Mouse (Mus musculus) layer of hippocampus, adult 9-11 months (tissue): ENCODE measurements at regions not wholly inside any gene's neighbourhood (a gene's known extent, or its start where the extent isn't known, plus 50 kb on each side); places are given as distances from the start of the nearest gene placed in this dataset.
"Not testable (repeated sequence)": the region's sequence is repeated elsewhere in the genome, so short reads cannot be mapped to it uniquely, and the experiment has no call there.

Experiments
- DNase-seq: peaks from one replicate; pipeline ENCODE4 v3.0.0; 2022

- DNase-seq: no peak
Observed at GRCm38 (mm10) chr1:65509003-65509402, 227.1 kb downstream of the Pth2r start.

- no peak for DNase-seq
Observed at GRCm38 (mm10) chr1:65535674-65536073, 253.8 kb downstream of the Pth2r start.

- DNase-seq: no peak
Observed at GRCm38 (mm10) chr1:65538509-65538908, 256.7 kb downstream of the Pth2r start.

- no peak for DNase-seq
Observed at GRCm38 (mm10) chr1:65544219-65544864, 262.5 kb downstream of the Pth2r start.

GRCm38 (mm10) chr1:65545336-65546060 is 263.6 kb downstream of the Pth2r start:
- DNase-seq: no peak

GRCm38 (mm10) chr1:65548830-65549229 is 267.0 kb downstream of the Pth2r start:
- DNase-seq: peak; percentile 21

GRCm38 (mm10) chr1:65587402-65587801 is 305.5 kb downstream of the Pth2r start:
- DNase-seq: no peak

GRCm38 (mm10) chr1:65635315-65635714 is 291.0 kb upstream of the Crygf start:
- DNase-seq: no peak

- DNase-seq: no peak
Observed at GRCm38 (mm10) chr1:65654460-65654859, 271.9 kb upstream of the Crygf start.

- no peak for DNase-seq
Observed at GRCm38 (mm10) chr1:65681960-65682359, 244.4 kb upstream of the Crygf start.

- peak; percentile 6 for DNase-seq
Observed at GRCm38 (mm10) chr1:65687322-65687721, 239.0 kb upstream of the Crygf start.

- DNase-seq: no peak
Observed at GRCm38 (mm10) chr1:65730262-65730661, 196.1 kb upstream of the Crygf start.

GRCm38 (mm10) chr1:65757951-65758350 is 168.4 kb upstream of the Crygf start:
- DNase-seq: no peak

GRCm38 (mm10) chr1:65761141-65761540 is 165.2 kb upstream of the Crygf start:
- DNase-seq: no peak

- DNase-seq: no peak
Observed at GRCm38 (mm10) chr1:65800244-65800643, 126.1 kb upstream of the Crygf start.

GRCm38 (mm10) chr1:65820771-65821170 is 105.5 kb upstream of the Crygf start:
- DNase-seq: no peak

GRCm38 (mm10) chr1:65841116-65841515 is 85.2 kb upstream of the Crygf start:
- DNase-seq: no peak

- no peak for DNase-seq
Observed at GRCm38 (mm10) chr1:65847005-65847404, 79.3 kb upstream of the Crygf start.

- not testable (repeated sequence) for DNase-seq
Observed at GRCm38 (mm10) chr1:65873691-65874090, 52.6 kb upstream of the Crygf start.
